Mouse (Mus musculus) 3134 (cell line): ENCODE measurements around the gene B3galt4.
A peak's percentile ranks its signal among the peaks of the same experiment; 100 is the strongest.
"Not testable (repeated sequence)": the region's sequence is repeated elsewhere in the genome, so short reads cannot be mapped to it uniquely, and the experiment has no call there.

Source experiments
- DNase-seq: peaks from one replicate; pipeline ENCODE4 v3.0.0-alpha.2; 2011; ENCODE audit warnings: low spot score; ENCODE audit not compliant: insufficient read length; ENCODE audit errors: extremely low read depth

The B3galt4 gene

DNA sequence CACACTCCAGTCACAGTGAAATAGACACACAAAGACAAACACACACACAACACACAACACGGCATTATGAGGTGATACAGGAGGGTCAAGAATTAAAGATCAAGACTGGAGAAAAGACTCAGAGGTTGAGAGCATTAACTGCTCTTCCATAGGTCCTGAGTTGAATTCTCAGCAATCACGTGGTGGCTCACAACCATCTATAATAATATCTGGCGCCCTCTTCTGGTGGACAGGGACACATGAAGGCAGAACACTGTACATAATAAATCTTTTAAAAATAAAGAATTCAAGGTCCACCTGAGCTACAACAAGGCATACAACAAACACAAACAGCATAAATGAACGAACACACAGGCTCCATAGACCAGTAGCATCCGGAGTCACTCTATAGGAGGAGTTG is 17.6 kb upstream of the B3galt4 start:
- peak; percentile 50 for DNase-seq

DNA sequence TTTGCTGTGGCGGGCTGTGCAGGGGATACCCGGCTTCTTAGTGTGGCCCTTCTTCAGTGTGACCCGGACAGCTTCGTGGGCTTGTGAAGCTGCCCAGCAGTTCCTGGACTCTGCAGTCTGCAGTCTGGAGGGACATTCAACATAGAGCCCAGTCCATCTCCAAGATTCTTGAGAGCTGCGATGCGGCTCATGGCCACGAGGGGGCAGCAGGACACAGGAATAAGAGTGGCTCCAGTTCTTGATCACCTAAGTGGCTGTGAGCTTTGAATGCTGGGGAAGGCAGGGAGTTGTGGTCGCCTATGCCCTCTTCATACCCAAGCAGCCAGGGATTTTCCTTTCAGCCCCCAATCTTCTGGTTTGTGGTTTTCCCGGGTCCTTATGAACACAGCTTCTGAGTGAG is 17.2 kb upstream of the B3galt4 start:
- DNase-seq, result peak; percentile 49

DNA sequence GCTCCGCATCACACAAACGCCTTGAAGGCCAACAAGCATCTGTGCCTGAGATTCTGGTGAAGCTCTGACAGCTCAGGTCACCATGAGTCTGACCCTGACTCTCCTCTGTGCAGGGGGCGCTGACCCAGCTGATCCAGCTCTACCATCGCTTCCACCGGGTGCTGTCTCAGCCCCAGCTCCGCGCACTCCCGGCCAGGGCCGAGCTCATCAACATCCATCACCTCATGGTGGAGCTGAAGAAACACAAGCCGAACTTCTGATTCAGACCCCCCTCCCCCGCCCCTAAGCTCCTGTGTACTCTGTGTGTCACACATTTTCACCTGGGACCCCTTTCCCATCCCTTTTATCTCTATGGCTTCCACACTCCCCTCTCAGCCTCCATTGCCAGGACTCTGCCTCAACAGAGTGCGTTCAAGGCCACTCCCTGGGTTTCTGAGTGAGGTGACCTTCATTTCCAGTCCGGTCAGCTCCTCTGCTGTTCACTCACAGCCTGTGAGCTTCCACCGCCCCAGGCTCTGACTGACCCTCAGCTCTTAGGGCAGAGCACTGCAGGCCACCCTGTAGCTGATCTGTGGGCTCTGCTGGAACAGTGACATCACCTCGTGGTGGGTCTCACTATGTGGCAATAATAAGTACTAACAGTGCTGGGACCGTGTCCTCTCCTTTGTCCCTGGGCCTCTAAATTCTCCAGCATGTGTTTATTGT is 14.7 kb upstream of the B3galt4 start:
- no peak for DNase-seq

DNA sequence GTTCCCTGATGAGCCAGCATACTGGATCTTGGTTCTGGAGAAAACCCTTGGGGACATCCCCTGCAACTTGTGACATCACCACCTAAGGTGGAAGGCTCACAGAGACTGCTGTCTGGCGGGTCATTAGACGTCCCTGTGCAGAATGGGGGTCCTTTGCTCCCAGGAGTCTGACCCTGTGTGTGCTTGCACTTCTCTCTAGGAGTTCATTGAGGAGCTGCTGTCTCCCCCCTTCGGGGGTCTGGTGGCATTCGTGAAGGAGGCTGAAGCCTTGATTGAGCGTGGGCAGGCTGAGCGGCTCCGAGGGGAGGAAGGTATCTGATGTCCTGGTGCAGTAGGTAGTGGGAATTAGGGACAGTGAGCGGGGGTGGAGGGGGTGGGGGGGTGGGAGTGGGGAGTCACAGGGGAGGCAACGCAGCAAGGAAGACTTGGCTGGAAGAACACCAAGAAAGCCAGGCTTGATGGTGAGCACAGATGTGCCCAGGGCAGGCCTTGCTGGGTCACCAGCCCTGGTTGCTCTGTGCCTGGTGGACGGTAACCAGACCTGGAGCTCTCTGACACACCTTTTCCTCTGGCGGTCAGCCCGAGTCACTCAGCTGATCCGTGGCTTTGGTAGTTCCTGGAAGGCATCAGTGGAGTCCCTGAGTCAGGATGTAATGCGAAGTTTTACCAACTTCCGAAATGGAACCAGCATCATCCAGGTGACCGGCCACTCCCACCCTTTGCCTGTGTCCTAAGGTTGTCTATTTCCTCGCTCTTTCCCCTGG is 14.0 kb upstream of the B3galt4 start:
- DNase-seq, result no peak

DNA sequence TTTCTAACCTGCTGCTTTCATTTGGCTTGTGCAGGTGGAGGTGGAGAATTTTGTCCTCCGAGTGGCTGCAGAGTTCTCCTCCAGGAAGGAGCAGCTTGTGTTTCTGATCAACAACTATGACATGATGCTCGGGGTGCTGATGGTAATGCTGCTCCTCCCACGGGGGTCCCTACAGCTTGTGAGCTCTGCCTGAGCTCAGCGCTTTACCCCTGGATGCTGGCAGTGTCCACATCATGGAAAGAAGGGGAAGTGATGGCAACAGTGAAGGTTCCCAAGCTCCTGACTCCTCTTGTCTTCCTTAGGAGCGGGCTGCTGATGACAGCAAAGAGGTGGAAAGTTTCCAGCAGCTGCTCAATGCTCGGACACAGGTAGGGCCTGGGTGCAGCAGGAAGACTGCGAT is 11.6 kb upstream of the B3galt4 start:
- DNase-seq, result no peak

DNA sequence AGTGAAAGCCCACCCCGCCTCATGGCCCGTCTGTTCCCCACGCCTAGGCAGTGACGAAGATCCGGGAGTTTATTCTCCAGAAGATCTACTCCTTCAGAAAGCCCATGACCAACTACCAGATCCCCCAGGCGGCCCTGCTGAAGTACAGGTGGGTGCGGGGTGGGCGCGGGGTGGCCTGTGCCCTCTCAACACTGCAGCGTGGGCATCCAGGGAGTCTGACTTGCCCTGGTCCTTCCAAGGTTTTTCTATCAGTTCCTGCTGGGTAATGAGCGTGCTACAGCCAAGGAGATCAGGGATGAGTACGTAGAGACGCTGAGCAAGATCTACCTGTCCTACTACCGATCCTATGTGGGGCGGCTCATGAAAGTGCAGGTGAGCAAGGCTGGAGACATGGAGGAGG is 8.7 kb upstream of the B3galt4 start:
- no peak for DNase-seq

DNA sequence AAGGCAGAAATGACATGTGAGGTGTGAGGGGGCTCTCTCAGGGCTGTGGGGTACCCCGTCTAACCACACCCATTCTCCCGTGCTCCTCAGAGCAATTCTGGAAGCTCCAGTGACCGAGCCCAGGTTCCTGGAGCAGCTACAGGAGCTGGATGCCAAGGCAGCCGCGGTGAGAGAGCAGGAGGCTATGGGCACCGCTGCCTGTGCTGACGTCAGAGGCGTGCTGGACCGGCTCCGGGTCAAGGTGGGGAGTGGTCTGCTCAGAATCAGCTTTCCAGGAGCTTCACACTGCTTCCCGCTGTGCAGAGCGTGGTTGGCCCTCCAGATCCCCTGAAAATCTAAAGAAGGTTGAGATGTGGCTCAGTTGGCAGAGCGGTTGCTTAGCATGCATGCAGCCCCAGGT is 7.8 kb upstream of the B3galt4 start:
- DNase-seq, result no peak

DNA sequence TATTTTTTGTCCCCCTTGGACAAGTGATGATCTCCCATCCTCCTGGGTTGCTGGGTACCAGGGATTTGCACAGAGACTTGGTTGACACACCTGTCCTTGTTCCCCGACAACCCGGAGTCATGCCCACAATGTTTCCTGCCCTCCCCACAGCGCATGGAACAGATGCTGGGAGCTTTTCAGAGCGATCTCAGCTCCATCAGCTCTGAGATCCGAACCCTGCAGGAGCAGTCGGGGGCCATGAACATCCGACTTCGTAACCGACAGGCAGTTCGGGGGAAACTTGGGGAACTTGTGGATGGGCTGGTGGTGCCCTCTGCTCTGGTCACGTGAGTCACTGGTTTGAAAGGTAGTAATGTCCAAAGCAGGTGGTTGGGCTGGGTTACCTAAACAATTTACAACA is 7.2 kb upstream of the B3galt4 start:
- DNase-seq, result no peak

DNA sequence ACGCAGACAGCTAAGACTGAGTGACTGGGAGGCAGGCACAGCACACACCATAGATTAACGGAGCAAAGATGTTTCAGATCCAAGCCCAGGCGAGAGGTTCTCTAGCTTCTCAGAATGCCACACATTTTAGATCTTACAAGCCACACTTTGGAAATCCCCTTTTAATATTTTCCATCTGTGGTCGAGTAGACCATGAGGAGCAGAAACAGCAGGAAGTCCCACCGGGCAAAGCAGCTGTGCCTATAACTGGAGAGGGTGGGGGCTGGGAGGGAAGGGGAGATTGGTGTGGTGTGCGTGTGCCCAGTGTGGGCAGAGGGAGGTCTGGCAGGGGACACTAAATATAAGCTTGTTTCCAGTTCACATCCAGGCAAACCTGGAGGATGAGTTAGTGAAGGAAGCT is 6.2 kb upstream of the B3galt4 start:
- DNase-seq, result no peak

DNA sequence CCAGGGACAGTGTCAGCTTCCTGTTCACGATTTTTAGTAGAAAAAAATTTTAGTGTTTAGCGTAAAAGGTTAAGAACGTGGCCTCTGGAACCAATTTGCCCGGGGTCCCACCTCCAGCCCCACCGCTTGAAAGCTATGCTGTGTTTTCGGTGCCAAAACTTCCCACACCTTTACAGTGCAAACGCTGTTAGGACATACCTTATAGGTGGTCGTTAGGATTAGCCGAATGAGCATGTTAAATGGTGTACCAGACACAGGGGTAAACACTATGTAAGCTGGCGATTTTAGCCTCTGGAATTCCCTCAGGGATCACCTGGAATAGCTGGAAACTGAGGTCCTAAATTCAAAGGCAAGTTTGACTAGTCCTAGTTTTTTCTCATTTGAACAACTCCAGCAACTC is 5.0 kb upstream of the B3galt4 start:
- DNase-seq, result no peak

DNA sequence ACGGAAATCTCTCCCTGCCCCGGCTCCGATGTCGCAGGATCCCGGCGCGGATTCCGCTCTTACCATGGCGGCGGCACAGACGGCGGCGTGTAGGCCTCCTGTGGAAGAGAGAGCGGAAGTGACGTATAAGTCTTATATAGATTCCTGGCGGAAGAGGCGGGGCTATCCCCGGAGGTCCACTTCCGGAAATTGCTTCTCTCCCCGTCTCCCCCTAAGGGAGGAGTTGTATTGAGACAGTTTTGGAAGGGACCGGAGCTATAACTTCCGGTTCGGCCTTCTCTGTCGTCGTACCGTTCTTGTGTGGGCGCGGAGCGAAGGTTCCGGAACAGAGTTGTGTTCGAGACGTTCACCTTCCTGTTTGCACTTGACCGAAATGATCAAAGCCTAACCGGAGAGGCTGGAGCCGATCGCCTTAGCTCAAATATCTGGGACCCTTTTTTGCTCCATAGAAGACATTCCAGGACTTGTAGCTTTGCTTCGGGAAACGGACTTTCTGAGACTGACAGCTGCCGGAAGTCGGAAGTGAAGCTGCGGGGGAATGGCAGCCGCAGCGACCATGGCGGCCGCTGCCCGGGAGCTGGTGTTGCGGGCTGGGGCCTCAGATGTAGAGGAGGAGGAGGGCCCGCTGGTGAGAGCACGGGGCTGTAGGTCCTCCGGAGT is 4.4 kb upstream of the B3galt4 start, which contains the start of the genes Vps52 and Rps18:
Gene Vps52, plus strand, starts transcription at position 258 of the 660 bp plus-strand sequence.
Gene Rps18, minus strand, starts transcription at position 447 of the 660 bp plus-strand sequence.
- peak; percentile 90 for DNase-seq

DNA sequence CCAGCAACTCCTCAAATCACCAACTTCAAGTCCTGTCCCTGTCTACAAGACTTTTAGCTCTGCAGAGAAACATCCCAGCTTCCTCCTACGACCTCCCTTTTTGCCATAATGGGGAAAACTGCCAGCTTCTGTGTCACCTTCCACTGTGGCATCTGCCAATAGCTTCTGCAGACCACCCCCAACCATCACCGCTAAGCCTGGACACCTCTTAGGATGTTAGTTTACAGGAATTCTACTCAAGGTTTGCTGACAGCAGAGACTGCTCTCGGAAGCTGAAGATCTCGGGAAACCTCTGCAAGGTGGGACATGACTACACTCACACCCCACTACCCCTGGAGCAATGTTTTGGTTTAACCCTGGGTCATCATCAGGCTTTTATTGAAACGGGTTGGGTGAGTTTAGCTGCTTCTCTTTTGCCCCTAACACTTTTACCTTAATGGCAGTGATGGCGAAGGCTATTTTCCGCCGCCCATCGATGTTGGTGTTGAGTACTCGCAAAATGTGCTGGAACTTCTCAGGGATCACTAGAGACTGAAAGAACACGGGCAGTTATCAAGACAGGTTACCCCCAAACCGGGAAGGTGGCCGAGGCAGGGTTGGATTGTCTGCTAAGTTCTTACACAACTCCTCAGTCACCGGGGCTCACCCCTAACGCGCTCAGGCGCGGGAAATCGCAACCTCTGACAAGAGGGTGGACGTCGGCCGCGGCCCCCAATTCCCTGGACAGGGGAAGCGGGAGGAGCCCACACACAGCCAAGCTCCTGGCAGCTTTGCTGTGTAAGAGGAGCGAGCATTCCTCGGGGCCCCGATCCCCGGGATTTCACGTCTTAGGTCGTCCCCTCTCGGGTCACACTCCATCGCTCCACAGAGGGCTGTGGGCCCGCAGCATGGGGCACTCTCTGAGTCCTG is 3.6 kb upstream of the B3galt4 start:
- DNase-seq, result no peak

DNA sequence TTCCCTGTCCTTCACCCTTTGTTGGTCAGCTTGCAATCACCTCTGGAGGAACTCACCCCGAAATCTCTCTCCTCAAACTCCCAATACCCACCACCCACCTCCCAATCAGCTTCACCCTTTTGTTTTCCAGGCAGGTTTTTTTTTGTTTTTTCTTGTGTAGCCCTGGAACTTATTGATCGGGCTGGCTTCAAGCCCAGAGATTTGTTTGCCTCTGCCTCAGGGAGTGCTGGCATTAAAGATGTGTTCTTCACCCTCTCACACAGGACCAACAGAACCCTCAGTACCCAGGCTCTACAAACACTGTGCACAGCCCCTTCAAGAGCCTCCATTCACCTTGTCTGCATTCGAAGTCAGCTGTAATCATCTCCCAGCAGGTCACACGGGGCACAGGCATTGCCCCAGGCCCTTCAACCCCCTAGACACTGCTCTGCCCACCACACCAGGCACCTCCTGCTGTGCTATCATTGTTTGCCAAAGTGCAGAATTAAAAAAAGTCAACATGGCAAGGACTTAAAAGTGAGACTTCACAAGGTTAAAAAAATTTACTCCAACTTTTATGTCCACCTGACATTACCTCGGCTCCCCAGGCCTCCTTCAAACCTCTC is 2.8 kb upstream of the B3galt4 start:
- DNase-seq, result no peak

DNA sequence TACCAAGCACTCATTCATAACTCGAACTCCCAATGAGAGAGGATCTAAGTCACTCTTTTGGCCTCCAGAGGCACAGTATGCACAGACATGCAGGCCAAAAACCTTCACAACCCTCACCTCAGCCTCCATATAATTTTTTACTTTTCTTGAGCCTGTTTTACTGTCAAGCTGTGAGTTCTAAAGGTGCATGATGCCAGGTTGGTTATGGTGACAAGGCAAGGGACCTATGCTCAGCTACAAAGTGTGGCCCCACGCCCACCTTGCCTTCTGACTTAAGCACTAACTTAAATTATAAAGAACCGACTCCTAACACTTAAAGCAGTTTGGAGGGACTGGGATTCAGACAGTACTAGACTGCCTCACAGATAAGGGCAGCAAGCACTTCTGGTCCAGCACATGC is 2.0 kb upstream of the B3galt4 start:
- DNase-seq, result no peak

DNA sequence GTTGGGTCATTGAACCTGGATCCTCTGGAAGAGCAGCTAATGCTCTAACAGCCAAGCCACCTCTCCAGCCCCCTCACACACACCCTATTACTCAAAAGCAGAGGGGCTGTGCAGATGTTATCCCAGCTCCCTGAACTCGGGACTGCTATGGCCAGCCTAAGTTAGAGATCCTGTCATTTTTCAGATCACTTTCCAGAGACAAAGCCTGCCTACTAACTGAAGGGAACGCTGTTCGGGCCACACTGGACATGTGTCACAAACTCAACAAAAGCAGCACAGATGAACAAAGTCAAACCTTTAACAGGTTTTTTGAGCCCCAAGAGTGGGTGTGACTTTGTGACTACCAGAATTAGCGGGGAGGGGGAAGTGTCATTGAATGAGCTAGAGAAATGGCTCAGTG is 1.6 kb upstream of the B3galt4 start:
- DNase-seq, result no peak

DNA sequence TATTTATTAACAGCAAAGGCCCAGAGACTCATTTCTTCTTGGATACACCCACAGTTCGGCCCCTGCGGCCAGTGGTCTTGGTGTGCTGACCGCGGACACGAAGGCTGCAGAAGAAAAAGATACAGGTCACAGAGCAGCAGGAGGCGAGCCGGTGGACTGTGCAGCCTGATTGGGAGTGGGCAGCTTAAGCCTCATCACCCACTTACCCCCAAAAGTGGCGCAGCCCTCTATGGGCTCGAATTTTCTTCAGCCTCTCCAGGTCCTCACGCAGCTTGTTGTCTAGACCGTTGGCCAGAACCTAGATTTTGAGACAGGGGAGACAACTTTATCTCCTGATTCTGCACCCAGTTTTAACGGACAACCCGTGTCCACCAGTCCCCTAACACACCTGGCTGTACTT is 727 bp upstream of the B3galt4 start:
- DNase-seq, result not testable (repeated sequence)

DNA sequence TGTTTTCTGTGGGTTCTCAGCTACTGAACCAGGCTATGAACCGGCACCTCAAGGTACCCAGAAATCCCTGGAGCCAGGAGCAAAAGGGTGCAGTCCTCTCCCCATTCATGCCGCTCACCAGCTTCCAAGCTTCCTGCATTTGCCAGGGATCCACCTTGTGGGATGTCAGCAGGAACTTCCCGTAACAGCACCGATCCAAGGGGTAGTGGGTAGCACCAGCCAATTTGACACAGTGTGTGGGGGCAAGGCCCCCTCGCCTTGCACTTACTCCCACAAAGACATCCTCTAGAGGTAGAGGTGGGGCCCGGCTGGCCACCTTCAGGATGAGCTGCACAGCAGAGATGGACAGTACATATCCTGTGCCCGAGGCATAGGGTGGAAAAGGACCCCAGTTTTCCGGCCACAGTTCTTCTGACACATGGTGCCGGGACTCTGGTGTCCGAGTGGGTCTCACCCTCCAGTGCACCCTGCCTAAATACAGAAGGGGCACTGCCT is 1.1 kb downstream of the B3galt4 start:
- no peak for DNase-seq

DNA sequence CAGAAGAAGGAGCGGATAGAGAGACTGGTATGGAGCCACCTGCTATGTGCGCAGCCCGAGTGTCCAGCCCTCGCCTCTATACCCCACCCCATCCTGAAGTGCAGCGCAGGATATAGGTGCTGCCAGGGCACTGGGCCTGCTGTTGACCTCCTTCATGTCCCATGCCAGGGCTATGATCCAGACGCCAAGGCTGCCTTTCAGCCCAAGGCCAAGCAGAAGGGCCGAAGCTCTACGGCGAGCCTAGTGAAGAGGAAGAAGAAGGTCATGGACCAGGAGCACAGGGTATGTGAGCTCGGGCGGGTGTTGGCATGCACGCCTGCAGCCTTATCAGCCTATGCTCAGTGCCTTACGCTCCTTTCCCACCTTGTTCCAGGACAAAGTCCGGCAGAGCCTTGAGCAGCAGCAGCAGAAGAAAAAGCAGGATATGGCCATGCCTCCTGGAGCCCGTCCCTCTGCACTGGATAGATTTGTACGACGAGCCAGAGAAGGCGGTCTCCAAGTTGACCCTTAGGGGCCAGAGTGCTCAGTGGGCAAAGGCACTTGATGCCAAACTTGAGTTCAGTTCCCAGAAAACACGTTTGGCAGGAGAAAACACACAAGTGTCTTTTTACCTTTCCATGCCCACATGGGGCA is 2.3 kb downstream of the B3galt4 start:
- no peak for DNase-seq

DNA sequence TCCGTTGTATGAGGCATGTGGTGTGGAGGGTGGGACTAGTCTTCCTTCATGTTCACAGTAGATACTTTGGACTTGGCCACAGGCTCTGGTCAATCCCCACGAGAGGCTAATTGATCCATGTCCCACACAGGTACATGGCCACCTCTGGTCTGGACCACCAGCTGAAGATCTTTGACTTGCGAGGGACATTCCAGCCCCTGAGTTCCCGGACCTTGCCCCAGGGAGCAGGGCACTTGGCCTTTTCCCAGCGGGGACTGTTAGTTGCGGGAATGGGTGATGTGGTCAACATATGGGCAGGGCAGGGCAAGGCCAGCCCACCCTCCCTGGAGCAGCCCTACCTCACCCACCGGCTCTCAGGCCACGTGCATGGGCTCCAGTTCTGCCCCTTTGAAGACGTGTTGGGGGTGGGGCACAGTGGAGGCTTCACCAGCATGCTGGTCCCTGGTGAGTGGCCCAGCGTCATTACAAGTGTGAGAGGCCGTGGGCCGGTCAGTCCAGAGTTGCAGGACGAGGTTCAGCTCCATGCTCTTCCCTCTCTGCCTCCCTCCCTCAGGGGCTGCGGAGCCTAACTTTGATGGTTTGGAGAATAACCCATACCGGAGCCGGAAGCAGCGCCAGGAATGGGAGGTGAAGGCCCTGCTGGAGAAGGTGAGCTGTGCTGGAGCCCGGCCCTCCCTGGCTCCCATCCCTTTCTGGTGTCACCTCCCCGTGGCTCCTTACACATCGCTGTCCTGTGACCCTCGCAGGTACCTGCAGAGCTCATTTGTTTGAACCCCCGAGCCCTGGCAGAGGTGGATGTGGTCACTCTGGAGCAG is 3.0 kb downstream of the B3galt4 start:
- DNase-seq, result no peak
